Mouse (Mus musculus) thymus, postnatal 0 days (tissue): ENCODE measurements around the gene Epas1. TPM values are rescaled to one million over a fixed set of nuclear protein-coding genes. Genes with fewer than 3 reads are reported as not detected.

Source experiments
- DNase-seq: peaks from one replicate; pipeline ENCODE4 v3.0.0-alpha.2; 2015; ENCODE audit warnings: low spot score
- polyA plus RNA-seq: library from polyadenylated mRNA; unstranded; fragments of >200 nt; fragmentation: Nextera tagmentation; extraction: Ambion mirVana; gene quantifications from 2 replicates; pipeline ENCODE4 v1.2.1, GENCODE M21; 2015

Gene Epas1
- polyA plus RNA-seq, 1 experiment from 2014 or later = 2.4 TPM

GRCm38 (mm10) chr17:86755581-86756195, 2.2 kb downstream of the Epas1 start:
- no peak for DNase-seq

GRCm38 (mm10) chr17:86757621-86758020, 4.1 kb downstream of the Epas1 start:
- no peak for DNase-seq

- DNase-seq = no peak
Observed at GRCm38 (mm10) chr17:86761859-86762258, 8.4 kb downstream of the Epas1 start.

- DNase-seq = no peak
Observed at GRCm38 (mm10) chr17:86762479-86763242, 9.2 kb downstream of the Epas1 start.

GRCm38 (mm10) chr17:86765762-86766404, 12.4 kb downstream of the Epas1 start:
- DNase-seq = no peak

- no peak for DNase-seq
Observed at GRCm38 (mm10) chr17:86766412-86766811, 12.9 kb downstream of the Epas1 start.

- DNase-seq = no peak
Observed at GRCm38 (mm10) chr17:86768596-86768995, 15.1 kb downstream of the Epas1 start.

GRCm38 (mm10) chr17:86769330-86770211, 16.1 kb downstream of the Epas1 start:
- DNase-seq = peak; percentile 17

GRCm38 (mm10) chr17:86770848-86771247, 17.3 kb downstream of the Epas1 start:
- DNase-seq = no peak

GRCm38 (mm10) chr17:86772035-86772434, 18.5 kb downstream of the Epas1 start:
- no peak for DNase-seq

GRCm38 (mm10) chr17:86772929-86773588, 19.6 kb downstream of the Epas1 start:
- no peak for DNase-seq

- no peak for DNase-seq
Observed at GRCm38 (mm10) chr17:86776538-86776937, 23.0 kb downstream of the Epas1 start.

- no peak for DNase-seq
Observed at GRCm38 (mm10) chr17:86778147-86778546, 24.6 kb downstream of the Epas1 start.

GRCm38 (mm10) chr17:86779191-86780130, 26.0 kb downstream of the Epas1 start:
- DNase-seq = peak; percentile 40

GRCm38 (mm10) chr17:86780708-86781318, 27.3 kb downstream of the Epas1 start:
- no peak for DNase-seq

- DNase-seq = no peak
Observed at GRCm38 (mm10) chr17:86781755-86782400, 28.4 kb downstream of the Epas1 start.

- DNase-seq = no peak
Observed at GRCm38 (mm10) chr17:86784405-86784977, 31.0 kb downstream of the Epas1 start.

GRCm38 (mm10) chr17:86785612-86786011, 32.1 kb downstream of the Epas1 start:
- no peak for DNase-seq
